Mouse (Mus musculus) liver, embryonic 11.5 days (tissue): Measurements from ENCODE around the gene Arhgef12. TPM values are rescaled to one million over a fixed set of nuclear protein-coding genes. Genes with fewer than 3 reads are reported as not detected.
"Not testable (repeated sequence)": the region's sequence is repeated elsewhere in the genome, so short reads cannot be mapped to it uniquely, and the experiment has no call there.

Source experiments
- ATAC-seq: fragments of 200-750 bp; cut with Nextera tagmentation; replicated peaks from 2 replicates; pipeline ENCODE4 v1.8.0; 2017; ENCODE audit warnings: moderate number of reproducible peaks, mild to moderate bottlenecking, moderate TSS enrichment, moderate library complexity; ENCODE audit not compliant: low FRiP score
- DNase-seq: peaks from one replicate; pipeline ENCODE4 v3.0.0-alpha.2; 2017; ENCODE audit warnings: low spot score
- H3K27ac ChIP-seq: fragments of 300-500 bp; sonication (generic); 2 replicates; pipeline ENCODE4 v1.5.1; 2014; ENCODE audit warnings: mild to moderate bottlenecking, low read depth, low read length, control low read depth
- H3K27me3 ChIP-seq: fragments of 300-500 bp; sonication (generic); replicated peaks from 2 replicates; pipeline ENCODE4 v1.6.1; 2014; ENCODE audit warnings: low read length, mixed read lengths; ENCODE audit not compliant: control insufficient read depth, insufficient read depth
- H3K36me3 ChIP-seq: fragments of 300-500 bp; sonication (generic); 2 replicates; pipeline ENCODE4 v1.6.1; 2014; ENCODE audit warnings: mild to moderate bottlenecking, low read length, moderate library complexity, mixed read lengths; ENCODE audit not compliant: control insufficient read depth, insufficient read depth
- H3K4me1 ChIP-seq: fragments of 300-500 bp; sonication (generic); replicated peaks from 2 replicates; pipeline ENCODE4 v1.6.1; 2014; ENCODE audit warnings: low read length, mixed read lengths; ENCODE audit not compliant: control insufficient read depth, insufficient read depth
- H3K4me2 ChIP-seq: fragments of 300-500 bp; sonication (generic); 2 replicates; pipeline ENCODE4 v1.6.1; 2014; ENCODE audit warnings: mild to moderate bottlenecking, control low read depth, moderate library complexity
- H3K4me3 ChIP-seq: fragments of 300-500 bp; sonication (generic); 2 replicates; pipeline ENCODE4 v1.5.1; 2014; ENCODE audit warnings: low read depth, low read length, control low read depth
- H3K9ac ChIP-seq: fragments of 300-500 bp; sonication (generic); 2 replicates; pipeline ENCODE4 v1.6.1; 2014; ENCODE audit warnings: low read depth, low read length, control low read depth
- H3K9me3 ChIP-seq: fragments of 300-500 bp; sonication (generic); 2 replicates; pipeline ENCODE4 v1.6.1; 2016; ENCODE audit warnings: low read length, inconsistent platforms, mixed read lengths; ENCODE audit not compliant: control insufficient read depth
- WGBS: fragments of 180-500 bp; shearing (Covaris S2); extraction: QIAGEN DNeasy Blood & Tissue Kit; methylation state at CpG from one replicate; pipeline ENCODE4 v1.1.7; 2014; 5-methylcytosine and 5-hydroxymethylcytosine counted together
- polyA plus RNA-seq: library from polyadenylated mRNA; unstranded; fragments of >200 nt; fragmentation: Nextera tagmentation; extraction: Ambion mirVana; gene quantifications from 2 replicates; pipeline ENCODE4 v1.2.1, GENCODE M21; 2014

Gene Arhgef12
- polyA plus RNA-seq, 1 experiment from 2014 or later = 7.0 TPM

- DNase-seq (no peak), ATAC-seq (no peak)
- H3K27me3 ChIP-seq = no peaks in the 10 kb centered on the region
- 69% methylated on average over 3 of the region's 3 CpGs for WGBS
- H3K9me3 ChIP-seq = no peaks in the 10 kb centered on the region
- no peak overlapping the region for H3K4me3 ChIP-seq
- H3K36me3 ChIP-seq = no peaks in the 10 kb centered on the region
- H3K4me2 ChIP-seq = no peak overlapping the region
- 0 out of 2 replicates have a peak, but pooled peaks cover 2% of the 10 kb centered on the region for H3K4me1 ChIP-seq
- H3K9ac ChIP-seq = no peak overlapping the region
- no peak overlapping the region for H3K27ac ChIP-seq
Measured at GRCm38 (mm10) chr9:43133525-43133924, 26.5 kb upstream of the Arhgef12 start.

GRCm38 (mm10) chr9:43132380-43132779 lies 25.3 kb upstream of the Arhgef12 start:
- 0 out of 2 replicates have a peak, but pooled peaks cover 2% of the 10 kb centered on the region for H3K4me1 ChIP-seq
- no peaks in the 10 kb centered on the region for H3K9me3 ChIP-seq
- no peak overlapping the region for H3K9ac ChIP-seq
- H3K4me2 ChIP-seq = no peak overlapping the region
- DNase-seq (no peak), ATAC-seq (no peak)
- no peak overlapping the region for H3K4me3 ChIP-seq
- no peaks in the 10 kb centered on the region for H3K36me3 ChIP-seq
- 28% methylated on average over 4 of the region's 4 CpGs for WGBS
- H3K27me3 ChIP-seq = no peaks in the 10 kb centered on the region
- H3K27ac ChIP-seq = no peak overlapping the region

- Histone ChIP-seq H3K27ac (no peak overlapping the region), H3K4me2 (no peak overlapping the region), H3K9me3 (no peaks in the 10 kb centered on the region), H3K4me1 (0 out of 2 replicates have a peak, but pooled peaks cover 2% of the 10 kb centered on the region), H3K27me3 (no peaks in the 10 kb centered on the region; the same call in 1 of the 2 replicates), H3K4me3 (no peak overlapping the region), H3K36me3 (no peaks in the 10 kb centered on the region), H3K9ac (no peak overlapping the region)
- no peak for DNase-seq
- ATAC-seq = no peak
- WGBS = 65% methylated on average over 5 of the region's 5 CpGs
Measured at GRCm38 (mm10) chr9:43131940-43132339, 24.9 kb upstream of the Arhgef12 start.

- H3K4me1 ChIP-seq = 0 out of 2 replicates have a peak, but pooled peaks cover 2% of the 10 kb centered on the region
- no peak overlapping the region for H3K27ac ChIP-seq
- no peaks in the 10 kb centered on the region; the same call in 1 of the 2 replicates for H3K27me3 ChIP-seq
- ATAC-seq (no peak), DNase-seq (no peak)
- no peak overlapping the region for H3K4me3 ChIP-seq
- no peak overlapping the region for H3K4me2 ChIP-seq
- no peaks in the 10 kb centered on the region for H3K9me3 ChIP-seq
- H3K36me3 ChIP-seq = no peaks in the 10 kb centered on the region
- WGBS = 93% methylated on average over 2 of the region's 2 CpGs
- no peak overlapping the region for H3K9ac ChIP-seq
Measured at GRCm38 (mm10) chr9:43130684-43131083, 23.6 kb upstream of the Arhgef12 start.

GRCm38 (mm10) chr9:43127101-43127787 lies 20.2 kb upstream of the Arhgef12 start:
- 74% methylated on average over 10 of the region's 10 CpGs for WGBS
- ATAC-seq = no peak
- no peak overlapping the region for H3K4me3 ChIP-seq
- DNase-seq = no peak
- H3K9ac ChIP-seq = no peak overlapping the region
- 0 out of 2 replicates have a peak, but pooled peaks cover 2% of the 10 kb centered on the region for H3K4me1 ChIP-seq
- no peak overlapping the region for H3K27ac ChIP-seq
- H3K27me3 ChIP-seq = no peaks in the 10 kb centered on the region; the same call in 1 of the 2 replicates
- no peaks in the 10 kb centered on the region for H3K9me3 ChIP-seq
- no peak overlapping the region for H3K4me2 ChIP-seq
- H3K36me3 ChIP-seq = no peaks in the 10 kb centered on the region

- no peak overlapping the region for H3K27ac ChIP-seq
- WGBS = 50% methylated on average over 1 of the region's 1 CpGs
- H3K36me3 ChIP-seq = no peaks in the 10 kb centered on the region
- ATAC-seq = no peak
- no peak overlapping the region for H3K9ac ChIP-seq
- peaks cover 5% of the 10 kb centered on the region for H3K27me3 ChIP-seq
- no peak overlapping the region for H3K4me2 ChIP-seq
- no peak overlapping the region for H3K4me3 ChIP-seq
- no peak for DNase-seq
- H3K4me1 ChIP-seq = no peaks in the 10 kb centered on the region
- no peaks in the 10 kb centered on the region for H3K9me3 ChIP-seq
Measured at GRCm38 (mm10) chr9:43122379-43122778, 15.3 kb upstream of the Arhgef12 start.

- H3K9me3 ChIP-seq, H3K27ac ChIP-seq, ATAC-seq, DNase-seq, H3K4me3 ChIP-seq, H3K9ac ChIP-seq, H3K27me3 ChIP-seq, H3K4me1 ChIP-seq, H3K36me3 ChIP-seq, H3K4me2 ChIP-seq: not testable (repeated sequence)
- 79% methylated on average over 2 of the region's 2 CpGs for WGBS
Measured at GRCm38 (mm10) chr9:43121948-43122347, 14.9 kb upstream of the Arhgef12 start.

- H3K36me3 ChIP-seq = no peaks in the 10 kb centered on the region
- ATAC-seq (no peak), DNase-seq (no peak)
- H3K4me1 ChIP-seq = peaks cover 4% of the 10 kb centered on the region; the same call in 1 of the 2 replicates
- H3K9ac ChIP-seq = no peak overlapping the region
- WGBS = 73% methylated on average over 6 of the region's 6 CpGs
- H3K9me3 ChIP-seq = no peaks in the 10 kb centered on the region
- H3K27me3 ChIP-seq = peaks cover 25% of the 10 kb centered on the region
- H3K4me2 ChIP-seq = no peak overlapping the region
- no peak overlapping the region for H3K27ac ChIP-seq
- H3K4me3 ChIP-seq = no peak overlapping the region
Measured at GRCm38 (mm10) chr9:43116997-43117336, 9.9 kb upstream of the Arhgef12 start.
